Mouse (Mus musculus) monocyte, adult 5-6 weeks (primary cell): ENCODE data around the gene Ppp6r2. TPM values are rescaled to one million over a fixed set of nuclear protein-coding genes. Genes with fewer than 3 reads are reported as not detected.
A peak's percentile ranks its signal among the peaks of the same experiment; 100 is the strongest.

Experiments
- ATAC-seq: fragments of 153-309, 156-312 bp; replicated peaks from 2 replicates; pipeline ENCODE4 v1.8.0; 2017; ENCODE audit warnings: mild to moderate bottlenecking; ENCODE audit not compliant: low TSS enrichment, insufficient number of reproducible peaks, severe bottlenecking, poor library complexity, low FRiP score
- total RNA-seq: library from RNA; stranded (forward); fragments of 200-1000, 200-491, 200-594 nt; gene quantifications from 3 replicates; pipeline ENCODE4 v1.2.3, GENCODE M21; 2017

Ppp6r2 gene
- total RNA-seq, 1 experiment from 2014 or later, result 16.8 TPM

DNA sequence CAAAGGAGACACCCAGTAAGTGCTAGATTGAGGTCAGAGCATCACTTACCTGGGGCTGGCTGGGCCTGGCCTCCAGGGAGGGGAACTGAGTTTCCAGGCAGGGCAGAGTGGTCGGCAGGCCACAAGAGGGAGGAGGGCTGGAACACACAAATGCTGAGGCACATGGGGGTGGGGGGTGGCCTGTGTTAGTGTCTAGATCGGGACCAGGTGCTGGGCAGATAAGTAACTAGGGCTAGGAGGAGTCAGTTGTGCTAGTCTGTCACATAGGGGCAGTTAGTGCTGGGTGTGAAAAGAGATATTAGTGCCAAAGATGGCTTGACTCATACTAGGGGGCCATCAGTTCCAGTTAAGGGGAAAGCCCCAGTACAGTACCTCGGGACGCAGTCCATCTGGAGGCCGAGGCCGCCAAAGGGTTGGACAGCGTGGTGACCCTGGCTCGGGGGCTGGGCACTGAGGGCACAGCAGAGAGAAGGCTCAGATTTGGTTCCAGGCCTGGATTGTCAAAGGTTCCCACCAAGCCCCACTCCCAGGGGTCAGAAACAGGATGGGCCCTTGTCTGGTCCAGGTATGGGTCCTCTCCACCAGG, 84.3 kb downstream of the Ppp6r2 start:
- no peak for ATAC-seq

DNA sequence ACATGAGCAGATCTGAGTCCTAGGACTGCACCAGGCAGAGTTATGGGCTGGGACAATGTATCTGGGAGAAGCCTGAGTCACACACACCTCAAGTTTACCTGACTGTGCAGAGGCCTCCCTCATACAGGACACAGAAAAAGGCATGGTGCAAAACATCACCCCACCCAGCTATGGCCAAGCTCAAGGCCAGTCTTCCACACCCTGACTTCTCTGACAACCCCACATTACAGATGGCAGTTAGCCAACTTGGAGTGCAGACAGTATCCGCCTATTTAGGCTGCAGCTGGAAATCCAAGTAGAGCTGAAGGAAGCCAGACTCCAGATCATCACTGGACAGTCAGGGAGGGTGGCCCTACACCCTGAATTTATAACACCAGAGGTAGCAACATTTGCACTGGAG, 85.1 kb downstream of the Ppp6r2 start:
- no peak for ATAC-seq

DNA sequence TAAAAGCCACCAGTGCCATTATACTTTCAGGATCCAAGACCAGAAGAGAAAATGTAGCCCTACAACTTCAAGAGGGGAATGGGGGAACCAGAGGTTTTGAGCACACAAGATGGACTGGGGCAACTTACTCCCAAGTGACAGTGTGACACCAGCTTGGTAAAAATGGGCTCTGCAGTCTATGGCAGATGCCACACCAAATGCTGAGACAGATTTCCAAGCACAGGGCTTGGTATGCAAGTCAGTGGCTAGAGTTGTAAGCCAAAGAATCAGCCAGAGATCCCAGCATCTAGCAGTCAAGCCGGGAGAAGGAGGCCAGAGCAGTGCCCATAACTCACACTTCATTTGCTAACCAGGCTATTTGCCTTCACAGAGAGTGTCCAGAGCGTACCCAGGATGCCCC, 86.3 kb downstream of the Ppp6r2 start:
- ATAC-seq, result no peak

DNA sequence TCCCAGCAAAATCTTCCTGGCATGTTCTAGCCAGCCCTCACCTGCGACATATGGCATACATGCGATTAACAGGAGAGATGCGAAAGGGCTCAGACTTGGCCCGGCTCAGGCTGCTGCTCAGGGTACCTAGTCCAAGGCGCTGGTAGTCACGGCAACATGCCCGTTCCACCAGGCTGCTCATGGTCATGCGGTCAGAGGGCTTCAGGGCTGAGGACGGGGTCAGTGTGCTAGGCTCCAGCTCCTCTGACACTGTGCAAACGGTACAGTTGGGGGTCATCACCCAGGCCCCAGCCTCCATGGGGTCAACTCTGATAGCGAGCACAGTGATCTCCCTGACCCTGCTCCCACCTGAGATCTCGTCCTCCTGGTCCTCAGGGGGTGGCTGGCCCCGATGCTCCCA, 88.8 kb downstream of the Ppp6r2 start:
- no peak for ATAC-seq

DNA sequence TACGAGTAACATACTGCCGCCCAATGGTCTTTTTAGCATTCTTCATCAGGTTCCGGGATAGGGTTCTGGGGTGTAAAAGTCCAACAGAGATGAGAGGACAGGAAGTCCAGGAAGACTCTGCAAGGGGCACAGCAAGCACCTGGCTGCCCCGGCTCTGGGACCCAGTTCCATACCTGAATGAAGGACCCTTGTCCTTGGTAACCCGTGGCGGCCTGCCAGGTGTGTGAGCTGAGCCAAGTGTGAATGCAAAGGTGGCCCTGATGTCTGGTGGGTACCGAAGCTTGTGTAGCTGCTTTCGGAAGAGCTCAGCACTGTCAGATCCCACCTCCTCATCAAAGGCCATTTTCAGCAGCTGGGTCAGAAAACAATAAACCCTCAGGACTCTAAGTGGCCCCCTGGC, 89.2 kb downstream of the Ppp6r2 start:
- no peak for ATAC-seq

DNA sequence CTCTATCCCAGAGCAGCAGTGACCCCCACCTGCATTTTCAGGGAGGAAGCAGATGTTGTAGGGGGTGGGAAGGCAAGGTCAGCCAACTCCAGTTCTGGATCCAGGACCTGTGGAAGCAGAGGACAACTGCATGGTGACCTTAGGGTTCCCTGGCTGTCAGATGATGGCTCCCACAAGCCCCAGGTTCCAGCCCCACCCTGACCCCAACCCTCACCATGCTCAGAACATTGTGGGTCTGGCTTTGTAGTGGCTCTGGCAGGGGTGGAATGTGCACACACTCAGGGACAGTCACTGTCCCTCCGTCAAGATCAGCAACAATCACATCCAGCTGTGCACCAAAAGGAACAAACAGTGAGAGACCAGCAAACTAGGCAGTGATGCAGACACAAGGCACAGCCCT, 94.6 kb downstream of the Ppp6r2 start:
- no peak for ATAC-seq

DNA sequence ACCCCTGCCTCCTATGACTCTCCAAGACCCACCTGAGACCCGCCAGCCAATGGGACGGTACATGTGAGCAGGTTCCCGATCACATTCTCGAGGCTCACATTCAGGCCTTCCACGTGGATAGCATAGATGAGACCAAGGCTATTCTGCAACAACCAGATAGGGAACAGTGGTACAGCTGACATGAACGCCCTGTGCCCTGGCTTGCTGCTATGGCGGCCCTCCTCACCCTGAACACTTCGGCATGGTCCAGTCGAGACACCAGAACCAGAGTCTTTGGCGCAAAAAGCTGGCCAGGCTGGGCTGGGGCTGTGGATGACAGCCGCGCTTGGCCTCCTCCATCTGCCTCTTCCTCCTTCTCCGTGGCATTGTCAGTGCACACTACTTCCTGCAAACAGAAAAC, 96.1 kb downstream of the Ppp6r2 start:
- ATAC-seq, result no peak

DNA sequence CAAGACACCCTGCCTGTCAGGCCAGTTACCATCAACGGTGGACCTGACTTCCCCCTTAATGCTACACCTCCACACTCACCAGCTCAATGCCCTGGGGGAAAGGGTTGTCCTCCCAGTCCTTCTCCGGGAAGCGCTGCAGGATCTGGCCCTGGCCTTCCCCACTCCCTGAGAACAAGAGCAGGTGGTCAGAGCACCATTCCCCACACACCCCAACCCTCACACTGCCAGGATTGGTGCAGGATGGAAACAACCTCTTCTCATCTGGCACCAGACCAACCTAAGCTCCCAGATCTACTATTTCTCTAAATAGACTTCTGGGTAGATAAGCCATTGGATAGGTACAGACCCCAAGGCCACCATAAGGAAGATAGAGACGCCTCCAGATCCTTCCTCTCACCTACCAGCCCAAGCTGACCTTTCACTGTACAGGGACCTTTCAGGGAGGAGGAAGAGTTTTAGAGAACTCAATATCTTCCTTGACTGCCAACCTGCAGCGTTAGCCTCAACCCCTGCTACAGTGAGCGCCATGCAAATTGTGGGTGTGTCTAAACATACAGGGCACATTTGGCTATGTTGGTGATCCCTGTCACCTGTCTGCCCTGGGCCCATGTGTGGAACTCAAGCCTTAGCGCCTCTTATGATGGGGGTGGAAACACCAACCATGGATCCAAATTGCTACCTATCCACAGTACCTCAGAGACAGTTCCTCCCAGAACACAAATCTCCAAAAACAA, 97.2 kb downstream of the Ppp6r2 start:
- ATAC-seq, result no peak

DNA sequence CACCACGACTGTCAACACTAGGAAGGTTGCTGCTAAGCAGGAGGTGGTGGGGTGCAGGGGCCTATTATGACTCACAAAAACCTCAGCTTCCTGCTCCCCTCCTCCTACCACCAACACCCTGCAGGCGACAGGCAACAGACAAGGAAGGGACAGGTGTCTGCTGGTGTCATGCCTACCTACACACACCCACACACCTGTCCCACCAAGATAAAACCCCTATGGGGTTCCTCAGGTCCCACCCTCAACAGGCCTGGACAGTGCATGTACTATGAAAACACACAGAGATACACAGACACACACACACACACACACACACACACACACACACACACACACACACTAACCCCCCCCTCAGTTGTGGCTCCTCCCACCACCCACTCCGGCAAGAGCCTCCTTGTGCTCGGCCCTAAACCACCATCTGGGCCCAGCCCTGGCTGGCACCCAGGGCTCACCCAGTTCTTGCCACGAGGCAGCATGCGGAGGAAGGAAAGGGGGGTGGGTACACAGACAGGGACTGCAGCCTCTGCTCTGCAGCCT, 98.7 kb downstream of the Ppp6r2 start:
- ATAC-seq, result 0 out of 2 replicates have a peak, but pooled peaks have one; percentile 23

DNA sequence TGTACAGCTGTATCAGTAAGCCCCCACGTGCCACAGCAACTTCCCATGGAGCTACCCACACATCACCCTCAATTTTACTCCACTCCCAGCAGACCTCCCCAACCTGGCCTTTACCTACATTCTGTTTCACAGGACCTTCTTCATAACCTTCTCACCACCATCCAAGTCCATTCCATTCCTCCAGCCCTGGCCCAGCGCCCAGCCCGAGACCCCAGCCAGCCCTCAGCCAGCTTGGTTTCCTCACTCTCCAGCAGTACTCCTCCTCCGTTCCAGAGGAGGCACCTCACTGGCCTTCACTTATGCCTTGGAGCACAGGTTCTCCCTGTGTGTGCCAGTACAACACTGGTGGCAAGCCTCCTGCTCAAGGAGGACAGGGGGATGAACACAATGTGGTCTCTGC, 102.0 kb downstream of the Ppp6r2 start:
- no peak for ATAC-seq

DNA sequence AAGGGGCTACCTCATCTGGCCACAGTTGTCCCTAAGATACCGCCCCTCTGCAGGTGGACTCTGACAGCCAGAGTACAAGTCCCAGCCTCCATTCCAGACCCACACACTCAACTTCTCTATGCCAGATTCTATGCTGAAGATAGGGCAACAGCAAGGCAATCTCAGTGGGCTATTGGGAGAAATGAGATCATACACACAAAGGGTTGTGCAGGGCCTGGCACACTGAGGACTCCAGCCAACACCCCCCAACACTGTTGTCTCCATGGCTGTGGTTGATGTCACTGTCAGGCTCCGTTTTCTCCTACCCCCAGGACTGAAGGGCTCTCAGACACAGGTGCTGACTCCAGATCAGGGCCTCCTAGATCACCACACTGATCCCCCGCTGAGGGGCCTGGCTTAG, 102.8 kb downstream of the Ppp6r2 start:
- no peak for ATAC-seq

DNA sequence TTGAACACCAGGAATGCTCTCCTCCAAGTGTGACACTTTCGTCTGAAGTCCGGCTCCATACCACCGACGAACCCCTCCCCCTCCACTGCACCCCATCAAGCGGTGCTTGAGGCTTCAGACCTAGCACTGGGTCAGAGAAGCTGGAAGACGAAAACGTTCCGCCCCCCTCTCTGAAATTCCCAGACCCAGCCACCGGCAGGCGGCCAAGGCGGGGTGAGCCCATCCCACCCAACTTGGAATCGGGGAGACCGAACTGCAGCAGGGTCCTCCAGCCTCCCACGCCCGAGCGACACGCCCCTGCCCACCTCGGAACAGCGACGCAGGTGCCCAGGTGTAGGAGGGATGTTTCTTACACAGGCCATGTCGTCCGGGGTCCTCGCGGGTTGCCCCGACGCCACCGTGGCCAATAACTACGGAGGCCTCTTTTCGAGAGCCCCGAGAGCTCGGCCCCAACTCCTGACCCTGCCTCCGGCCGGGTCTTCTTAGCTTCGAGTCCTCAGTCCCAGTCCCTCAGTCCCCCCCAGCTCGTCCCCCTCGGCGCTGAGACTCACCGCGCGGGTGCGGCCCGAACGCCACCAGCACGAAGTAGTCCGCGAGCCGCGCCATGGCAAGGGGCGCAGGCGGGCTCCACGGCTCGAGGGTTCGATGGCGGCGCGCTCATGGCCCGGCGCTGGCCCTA, 103.3 kb downstream of the Ppp6r2 start:
- no peak for ATAC-seq

DNA sequence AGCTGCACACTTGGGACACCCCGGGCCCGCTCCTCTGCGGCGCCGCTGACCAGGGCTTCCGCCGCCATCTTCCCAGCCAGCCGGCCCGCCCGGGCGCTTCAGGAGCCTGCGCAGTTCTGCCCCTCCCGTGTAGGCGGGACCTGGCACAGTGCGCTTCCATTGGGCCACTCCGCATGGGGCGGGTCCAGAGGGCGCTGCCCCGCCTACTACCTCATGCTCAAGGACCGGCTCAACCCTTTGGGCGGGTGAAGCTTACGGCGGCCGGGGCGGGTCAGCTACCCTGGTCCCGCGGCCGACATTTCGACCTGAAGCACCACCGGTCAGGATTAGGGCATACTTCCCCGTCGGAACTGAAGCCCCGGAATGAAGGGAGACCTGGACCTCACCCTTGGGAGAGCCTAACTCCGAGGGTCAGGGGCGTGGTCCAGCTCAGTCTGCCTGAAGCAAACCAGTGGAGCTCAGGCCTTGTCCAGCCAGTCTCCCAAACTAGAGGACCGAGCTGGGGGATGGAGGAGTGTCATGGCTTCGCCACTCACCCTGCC, 103.9 kb downstream of the Ppp6r2 start, which contains the start of gene Sbf1:
Gene Sbf1 (minus strand): TSS at position 122 of the 542 bp plus-strand sequence.
- peak; percentile 96 for ATAC-seq

DNA sequence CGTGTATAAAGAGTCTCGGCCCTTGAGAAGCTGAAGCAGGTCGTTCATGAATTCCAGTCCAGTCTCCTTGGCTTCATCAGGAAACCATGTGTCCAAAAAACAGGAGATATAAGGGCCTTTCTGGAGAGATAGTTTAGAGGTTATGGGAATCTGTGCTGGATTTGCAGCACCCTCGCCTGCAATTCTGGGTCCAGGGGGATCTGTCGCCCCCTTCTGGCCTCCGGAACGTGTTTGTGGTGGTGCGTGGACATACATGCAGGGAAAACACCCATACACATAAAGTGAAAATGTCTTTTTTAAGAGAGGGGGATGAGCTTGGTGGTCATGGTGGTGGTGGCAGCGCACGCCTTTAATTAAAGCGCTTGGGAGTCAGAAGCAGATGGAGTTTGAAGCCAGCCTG, 104.8 kb downstream of the Ppp6r2 start:
- ATAC-seq, result no peak

DNA sequence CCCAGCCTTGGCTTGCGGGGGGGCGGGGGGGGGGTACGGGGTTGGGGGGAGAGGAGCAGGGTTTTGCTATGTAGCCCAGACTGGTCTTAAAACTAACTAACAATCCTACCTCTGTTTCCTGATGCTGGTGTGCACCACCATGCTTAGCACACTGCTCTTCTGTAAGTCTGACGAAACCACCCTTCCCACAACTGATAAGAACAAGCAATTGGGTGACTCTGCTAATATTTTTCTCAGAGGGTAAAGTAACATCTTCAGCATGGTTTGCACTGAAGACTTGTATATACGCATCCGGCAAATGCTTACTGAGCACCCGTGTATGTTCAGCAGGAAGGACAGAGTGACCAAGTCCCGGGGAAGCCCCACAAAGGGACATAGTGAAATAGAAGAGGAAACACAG, 109.9 kb downstream of the Ppp6r2 start:
- ATAC-seq, result no peak

DNA sequence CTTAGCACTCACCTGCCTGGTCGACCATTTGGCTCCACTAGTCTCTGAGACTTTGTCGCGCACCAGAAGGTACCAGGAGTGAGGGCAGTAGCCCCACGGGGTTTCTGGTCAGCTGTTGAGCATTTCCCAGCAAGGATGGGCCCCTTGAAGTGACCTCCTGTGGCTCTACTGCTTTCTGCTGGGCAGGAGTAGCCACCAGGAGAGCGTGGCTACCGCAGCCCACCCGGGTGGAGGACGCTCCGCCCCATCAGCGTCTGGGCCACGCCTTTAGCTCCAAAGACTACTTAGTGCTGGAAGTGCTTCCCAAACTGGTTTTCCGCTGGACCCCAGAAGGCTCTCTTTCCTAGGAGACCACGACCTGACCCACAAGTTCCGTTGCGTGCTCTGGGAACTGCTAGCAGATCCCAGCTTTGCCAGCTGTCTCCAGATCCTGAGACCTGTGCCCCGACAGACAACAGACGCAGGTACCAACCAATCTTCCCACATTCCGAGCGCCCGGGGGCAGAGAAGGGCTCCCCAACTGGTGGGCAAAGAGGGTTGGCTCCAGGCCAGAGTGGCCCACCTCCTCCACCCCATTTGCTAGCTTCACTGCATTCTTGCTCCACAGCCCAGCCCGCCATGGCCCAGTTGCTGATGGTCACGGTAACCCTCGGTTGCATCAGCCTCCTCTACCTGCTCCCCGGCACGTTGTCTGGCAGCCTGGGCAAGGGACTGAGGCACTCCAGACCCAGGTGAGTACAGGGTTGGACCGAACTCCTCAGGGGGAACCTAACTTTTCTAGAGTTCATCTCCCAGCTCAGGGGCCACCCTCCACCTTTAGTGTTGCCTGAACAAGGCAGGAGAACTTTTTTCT, 111.5 kb downstream of the Ppp6r2 start, which contains the start of gene Adm2:
Gene Adm2 (plus strand): TSS at position 51 of the 853 bp plus-strand sequence.
- no peak for ATAC-seq

DNA sequence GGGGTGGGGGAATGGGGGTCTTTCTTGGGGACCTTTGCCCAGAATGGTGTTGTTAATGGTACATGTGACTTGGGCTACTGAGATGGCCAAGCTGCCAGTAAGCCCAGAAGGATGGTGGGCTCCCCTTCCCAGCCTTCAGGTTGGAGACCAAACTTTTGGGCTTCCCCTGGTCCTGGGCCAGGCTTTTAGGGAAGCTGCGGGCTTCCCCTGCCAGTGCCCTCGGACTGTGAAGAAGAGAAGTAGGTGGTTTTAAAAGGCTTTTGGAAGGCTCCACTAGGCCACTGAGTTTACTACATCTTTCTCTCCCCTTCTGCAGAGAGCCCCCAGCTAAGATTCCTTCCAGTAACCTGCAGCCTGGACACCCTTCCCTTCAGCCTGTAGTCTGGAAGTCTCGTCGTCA, 112.3 kb downstream of the Ppp6r2 start:
- no peak for ATAC-seq

DNA sequence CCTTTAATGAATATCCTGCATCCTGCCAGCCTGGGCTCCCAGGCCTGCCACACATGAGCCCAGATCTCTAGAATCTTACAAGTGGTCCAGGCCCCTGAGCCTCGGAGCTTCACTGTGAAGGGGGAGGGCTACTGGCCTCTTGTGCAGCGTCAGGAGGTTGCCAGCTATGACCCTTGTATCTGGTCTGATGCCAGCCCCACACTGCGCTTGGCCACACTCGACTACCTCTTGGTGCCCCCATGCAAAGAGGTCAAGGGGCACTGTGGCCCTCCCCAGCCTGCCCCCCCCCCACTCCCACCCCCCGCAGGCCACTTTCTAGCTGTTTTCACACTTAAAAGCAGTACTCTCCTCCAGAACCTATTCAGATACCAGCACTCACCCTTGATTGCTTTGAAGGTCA, 115.1 kb downstream of the Ppp6r2 start:
- no peak for ATAC-seq

DNA sequence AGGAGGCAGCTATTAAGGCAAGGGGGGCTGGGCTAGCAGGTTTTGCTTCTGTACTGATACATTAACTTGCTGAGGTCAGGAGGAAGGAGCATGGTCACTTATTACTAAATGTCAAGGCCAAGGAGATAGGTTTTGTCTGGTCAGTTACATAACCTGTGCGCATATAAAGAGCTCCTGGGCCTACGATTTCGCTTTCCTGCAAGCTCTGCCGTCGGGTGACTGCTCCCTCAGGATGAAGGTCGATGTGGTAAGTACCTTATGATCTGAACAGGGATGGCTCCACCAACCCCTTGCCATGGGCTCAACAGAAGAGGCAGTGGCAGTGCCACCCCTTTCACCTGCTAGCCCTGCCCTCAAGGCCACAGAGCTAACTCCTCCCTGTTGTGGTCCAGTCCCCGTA, 122.9 kb downstream of the Ppp6r2 start, which contains the start of gene Miox:
Gene Miox (plus strand): TSS at position 128 of the 400 bp plus-strand sequence.
- ATAC-seq, result no peak
